Mouse (Mus musculus) embryonic facial prominence, embryonic 14.5 days (tissue): ENCODE data around the gene Babam2. TPM values are rescaled to one million over a fixed set of nuclear protein-coding genes. Genes with fewer than 3 reads are reported as not detected.

ENCODE experiments used
- ATAC-seq: fragments of 200-750 bp; cut with Nextera tagmentation; 2 replicates; pipeline ENCODE4 v1.8.0; 2017; ENCODE audit warnings: low read depth, moderate number of reproducible peaks, moderate TSS enrichment
- DNase-seq: peaks from one replicate; pipeline ENCODE4 v3.0.0-alpha.2; 2015; ENCODE audit warnings: low spot score
- H3K27ac ChIP-seq: fragments of 300-500 bp; sonication (generic); replicated peaks from 2 replicates; pipeline ENCODE4 v1.5.1; 2014; ENCODE audit warnings: low read depth, mild to moderate bottlenecking, low read length, moderate library complexity
- H3K27me3 ChIP-seq: fragments of 300-500 bp; sonication (generic); replicated peaks from 2 replicates; pipeline ENCODE4 v1.6.1; 2014; ENCODE audit warnings: low read length; ENCODE audit not compliant: control insufficient read depth, insufficient read depth
- H3K36me3 ChIP-seq: fragments of 300-500 bp; sonication (generic); 2 replicates; pipeline ENCODE4 v1.6.1; 2014; ENCODE audit warnings: low read length, mixed read lengths; ENCODE audit not compliant: control insufficient read depth, insufficient read depth
- H3K4me1 ChIP-seq: fragments of 300-500 bp; sonication (generic); 2 replicates; pipeline ENCODE4 v1.6.1; 2014; ENCODE audit warnings: antibody characterized with exemption, low read length; ENCODE audit not compliant: control insufficient read depth, insufficient read depth
- H3K4me2 ChIP-seq: fragments of 300-500 bp; sonication (generic); 2 replicates; pipeline ENCODE4 v1.6.1; 2014; ENCODE audit warnings: low read depth, mild to moderate bottlenecking, low read length, moderate library complexity, mixed read lengths
- H3K4me3 ChIP-seq: fragments of 300-500 bp; sonication (generic); 2 replicates; pipeline ENCODE4 v1.5.1; 2014; ENCODE audit warnings: low read depth, mild to moderate bottlenecking, low read length
- H3K9ac ChIP-seq: fragments of 300-500 bp; sonication (generic); 2 replicates; pipeline ENCODE4 v1.6.1; 2014; ENCODE audit warnings: low read depth, mild to moderate bottlenecking, low read length, moderate library complexity, mixed read lengths
- H3K9me3 ChIP-seq: fragments of 300-500 bp; sonication (generic); 2 replicates; pipeline ENCODE4 v1.6.1; 2016; ENCODE audit warnings: low read length; ENCODE audit not compliant: control insufficient read depth
- WGBS: fragments of 180-500 bp; shearing (Covaris S2); extraction: QIAGEN DNeasy Blood & Tissue Kit; methylation state at CpG from one replicate; pipeline ENCODE4 v1.1.7; 2014; 5-methylcytosine and 5-hydroxymethylcytosine counted together
- polyA plus RNA-seq: library from polyadenylated mRNA; unstranded; fragments of >200 nt; fragmentation: Nextera tagmentation; extraction: Ambion mirVana; gene quantifications from 2 replicates; pipeline ENCODE4 v1.2.1, GENCODE M21; 2014

Gene Babam2
- polyA plus RNA-seq, 1 experiment from 2014 or later = 37.6 TPM

DNA sequence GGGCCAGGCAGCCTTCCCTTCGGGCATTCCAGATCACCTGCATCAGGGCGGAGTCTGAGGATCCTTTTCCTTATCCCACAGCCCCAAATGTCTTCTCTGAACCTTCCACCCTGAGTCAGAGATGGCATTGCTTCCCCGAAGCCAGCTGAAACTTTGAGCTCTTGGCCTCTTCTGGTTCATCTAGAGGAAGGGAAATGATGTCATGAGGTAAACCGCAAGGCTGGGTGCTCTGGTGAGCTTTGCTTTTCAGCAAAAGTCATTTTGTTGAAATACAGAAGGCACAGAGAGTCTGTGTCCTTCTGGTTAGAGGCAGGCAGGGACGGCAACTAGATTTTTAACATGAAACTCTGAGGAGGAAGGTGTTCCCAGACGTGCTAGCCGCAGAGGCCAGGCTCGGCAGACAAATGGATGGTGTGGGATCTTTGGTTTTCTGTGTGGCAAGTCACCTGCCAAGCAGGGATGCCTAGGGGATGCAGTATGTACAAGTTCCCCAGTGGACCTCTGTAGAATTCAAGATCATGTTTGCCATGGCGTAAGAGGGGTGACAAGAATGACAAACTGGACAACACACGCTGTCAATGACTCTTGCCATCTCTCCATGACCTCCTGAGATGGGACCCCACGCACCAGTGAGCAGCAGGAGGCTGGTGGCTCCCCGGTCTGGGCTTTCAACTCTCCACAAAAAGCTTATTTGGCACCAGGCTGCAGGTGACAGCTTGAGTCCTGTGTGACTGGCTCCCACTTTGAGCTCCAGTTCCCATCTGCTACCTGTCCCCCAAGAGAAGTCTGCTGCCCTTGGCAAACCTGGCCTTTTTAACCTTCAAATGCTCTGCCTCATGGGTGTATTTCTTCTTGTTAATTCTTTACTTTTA lies 406.9 kb downstream of the Babam2 start:
- Histone ChIP-seq H3K36me3 (no peaks in the 10 kb centered on the region), H3K4me2 (no peak overlapping the region), H3K9ac (no peak overlapping the region), H3K27me3 (no peaks in the 10 kb centered on the region), H3K27ac (no peak overlapping the region), H3K4me3 (no peak overlapping the region), H3K4me1 (peaks cover 26% of the 10 kb centered on the region), H3K9me3 (no peaks in the 10 kb centered on the region)
- 76% methylated on average over 12 of the region's 12 CpGs for WGBS
- DNase-seq (no peak), ATAC-seq (no peak)

DNA sequence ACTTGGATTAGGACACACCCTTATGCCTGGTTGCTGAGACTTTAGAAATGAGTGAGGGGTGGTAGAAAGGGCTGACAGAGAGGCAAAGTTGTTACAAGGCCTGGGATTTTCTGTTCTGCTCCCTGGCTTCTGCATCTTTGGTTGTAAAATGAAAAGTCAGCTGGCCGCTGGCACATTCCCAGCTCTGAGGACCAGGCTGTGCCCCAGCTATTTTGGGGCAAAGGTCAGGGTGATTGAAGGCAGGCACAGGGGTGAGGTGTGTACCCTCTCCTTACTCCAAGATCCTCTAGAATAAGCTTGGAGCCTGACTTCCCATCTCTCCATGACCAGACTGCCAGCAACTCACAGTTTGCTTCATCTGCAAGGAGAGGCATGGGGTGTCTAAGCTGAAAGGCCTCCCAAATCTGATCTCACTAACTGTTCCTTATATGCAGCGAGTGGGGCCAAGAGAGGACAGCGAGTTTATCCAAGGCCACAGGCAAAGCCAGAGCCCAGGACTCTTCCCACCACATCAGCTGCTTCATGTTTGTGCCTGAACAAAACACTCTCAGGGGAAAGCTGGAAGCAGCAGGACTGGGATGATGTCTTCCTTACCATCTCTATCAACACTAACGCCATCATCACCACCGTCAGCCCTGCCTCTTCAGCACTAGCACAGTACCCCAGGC lies 409.1 kb downstream of the Babam2 start:
- H3K4me1 ChIP-seq = peaks cover 16% of the 10 kb centered on the region
- H3K4me3 ChIP-seq = no peak overlapping the region
- no peak for DNase-seq
- no peaks in the 10 kb centered on the region for H3K9me3 ChIP-seq
- no peak overlapping the region for H3K27ac ChIP-seq
- no peak overlapping the region for H3K9ac ChIP-seq
- H3K4me2 ChIP-seq = no peak overlapping the region
- 86% methylated on average over 5 of the region's 5 CpGs for WGBS
- H3K36me3 ChIP-seq = no peaks in the 10 kb centered on the region
- ATAC-seq = no peak
- no peaks in the 10 kb centered on the region for H3K27me3 ChIP-seq

DNA sequence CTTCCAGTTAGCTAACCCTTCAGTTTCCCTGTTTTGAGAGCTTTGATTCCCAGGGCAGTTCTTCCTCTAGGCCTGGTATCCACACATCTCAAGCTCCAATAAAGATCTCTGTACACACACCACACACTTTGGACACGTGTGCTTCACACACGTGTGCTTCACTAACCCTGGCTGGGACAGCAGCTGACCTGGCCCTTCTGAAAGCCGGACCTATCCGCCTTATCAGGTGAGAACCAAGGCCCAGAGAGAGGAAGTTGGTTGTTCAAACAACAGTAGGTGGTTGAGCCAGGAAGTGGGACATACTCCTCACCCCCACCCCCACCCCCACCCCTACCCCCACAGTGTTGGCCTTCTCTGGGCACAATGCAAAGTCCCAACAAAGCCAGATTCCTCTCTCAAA lies 413.2 kb downstream of the Babam2 start:
- H3K4me1 ChIP-seq = no peaks in the 10 kb centered on the region
- H3K4me3 ChIP-seq = no peak overlapping the region
- DNase-seq = no peak
- H3K9me3 ChIP-seq = no peaks in the 10 kb centered on the region
- no peak overlapping the region for H3K4me2 ChIP-seq
- WGBS = 81% methylated on average over 4 of the region's 4 CpGs
- ATAC-seq = no peak
- H3K27me3 ChIP-seq = no peaks in the 10 kb centered on the region
- H3K27ac ChIP-seq = no peak overlapping the region
- H3K36me3 ChIP-seq = no peaks in the 10 kb centered on the region
- no peak overlapping the region for H3K9ac ChIP-seq

DNA sequence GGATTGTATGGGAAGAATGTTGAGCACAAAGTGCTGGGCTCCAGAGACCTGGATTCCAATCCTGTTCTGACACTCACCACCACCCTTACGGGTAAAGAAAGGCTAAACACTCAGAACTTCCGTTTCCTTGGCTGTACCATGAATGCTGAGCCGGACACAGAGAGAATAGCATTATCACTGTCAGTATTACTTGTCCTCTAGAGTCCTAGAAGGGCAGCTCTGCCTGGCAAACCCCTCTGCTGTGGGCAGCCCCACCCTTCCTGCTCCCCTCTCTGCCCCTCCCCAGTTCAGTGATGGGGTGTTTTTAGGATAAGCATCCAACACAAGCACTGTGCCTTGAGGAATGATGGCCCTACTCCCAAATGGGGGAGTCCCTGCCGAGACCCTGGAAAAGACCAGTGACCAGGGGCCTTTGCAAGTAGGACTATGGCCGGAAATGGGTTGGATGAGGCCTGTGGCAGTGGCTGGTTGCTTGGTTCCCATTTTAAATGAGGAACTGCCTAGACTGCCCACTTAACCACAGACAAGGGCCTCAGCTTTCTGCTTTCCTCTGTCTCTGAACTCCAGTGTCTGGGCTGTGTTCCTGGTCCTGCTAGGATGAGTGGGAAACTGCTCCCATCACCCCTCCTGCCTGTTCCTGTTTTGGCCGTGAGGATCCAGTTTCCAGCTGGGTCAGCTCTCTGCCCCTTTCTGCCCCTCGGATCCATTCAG lies 414.9 kb downstream of the Babam2 start:
- Histone ChIP-seq H3K9me3 (no peaks in the 10 kb centered on the region), H3K27me3 (no peaks in the 10 kb centered on the region), H3K4me1 (no peaks in the 10 kb centered on the region), H3K9ac (no peak overlapping the region), H3K36me3 (no peaks in the 10 kb centered on the region), H3K27ac (no peak overlapping the region), H3K4me2 (no peak overlapping the region), H3K4me3 (no peak overlapping the region)
- WGBS = 72% methylated on average over 7 of the region's 7 CpGs
- DNase-seq = no peak
- no peak for ATAC-seq

DNA sequence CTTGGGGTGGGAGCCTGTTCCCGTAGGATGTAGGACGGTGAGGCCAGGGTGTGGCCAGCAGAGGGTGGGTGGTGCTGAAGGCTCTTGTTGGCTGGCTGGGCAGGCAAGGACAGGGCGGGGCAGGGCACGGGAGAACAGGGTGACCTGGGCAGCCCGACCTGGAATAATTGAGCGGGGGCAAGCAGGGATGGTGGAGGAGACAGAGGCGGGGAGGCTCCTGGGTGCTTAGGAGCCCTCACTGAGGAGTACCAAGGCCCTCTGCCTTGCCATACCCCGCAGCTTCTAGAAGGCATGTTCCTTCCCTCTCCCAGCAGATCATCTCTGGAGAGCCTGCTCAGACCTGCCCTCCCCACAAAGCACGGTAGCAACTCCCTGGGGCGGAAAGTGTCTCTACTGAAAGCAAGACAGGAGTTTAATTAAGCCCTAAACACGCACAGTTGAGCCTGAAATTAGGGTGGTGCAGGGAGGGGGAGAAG lies 423.5 kb downstream of the Babam2 start:
- Histone ChIP-seq H3K27me3 (no peaks in the 10 kb centered on the region), H3K4me2 (no peak overlapping the region), H3K36me3 (no peaks in the 10 kb centered on the region), H3K9ac (no peak overlapping the region), H3K27ac (no peak overlapping the region), H3K4me3 (no peak overlapping the region), H3K4me1 (peaks cover 9% of the 10 kb centered on the region; the same call in 1 of the 2 replicates), H3K9me3 (no peaks in the 10 kb centered on the region)
- WGBS = 45% methylated on average over 11 of the region's 11 CpGs
- DNase-seq (peak; percentile 90), ATAC-seq (peak; percentile 84)

DNA sequence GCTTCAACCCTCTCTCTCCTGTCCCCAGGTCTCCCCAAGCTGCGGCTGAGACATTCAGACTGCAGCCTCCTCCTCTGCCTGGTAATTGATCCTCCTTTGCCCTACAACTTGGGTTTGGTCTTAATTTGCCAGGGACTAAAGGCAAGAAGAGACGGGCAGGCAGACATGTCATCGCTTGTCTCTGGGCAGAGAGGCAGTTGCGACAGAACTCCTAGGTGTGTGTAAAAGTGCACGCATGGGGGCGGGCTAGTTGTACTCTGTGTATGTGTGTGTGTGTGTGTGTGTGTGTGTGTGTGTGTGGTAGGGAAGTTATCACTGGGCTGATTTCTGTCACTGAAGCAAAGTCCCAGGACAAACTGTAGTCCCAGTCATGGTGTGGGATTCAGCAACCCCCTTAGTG lies 424.5 kb downstream of the Babam2 start:
- Histone ChIP-seq H3K4me1 (peaks cover 9% of the 10 kb centered on the region; the same call in 1 of the 2 replicates), H3K9ac (no peak overlapping the region), H3K27ac (peak overlapping the region; percentile 68; the same call in 1 of the 2 replicates), H3K36me3 (no peaks in the 10 kb centered on the region), H3K4me3 (no peak overlapping the region), H3K9me3 (no peaks in the 10 kb centered on the region), H3K27me3 (no peaks in the 10 kb centered on the region), H3K4me2 (peak overlapping the region; percentile 8; the same call in 1 of the 2 replicates)
- DNase-seq (peak; percentile 72), ATAC-seq (0 out of 2 replicates have a peak, but pooled peaks have one; percentile 20)
- 66% methylated on average over 6 of the region's 6 CpGs for WGBS

DNA sequence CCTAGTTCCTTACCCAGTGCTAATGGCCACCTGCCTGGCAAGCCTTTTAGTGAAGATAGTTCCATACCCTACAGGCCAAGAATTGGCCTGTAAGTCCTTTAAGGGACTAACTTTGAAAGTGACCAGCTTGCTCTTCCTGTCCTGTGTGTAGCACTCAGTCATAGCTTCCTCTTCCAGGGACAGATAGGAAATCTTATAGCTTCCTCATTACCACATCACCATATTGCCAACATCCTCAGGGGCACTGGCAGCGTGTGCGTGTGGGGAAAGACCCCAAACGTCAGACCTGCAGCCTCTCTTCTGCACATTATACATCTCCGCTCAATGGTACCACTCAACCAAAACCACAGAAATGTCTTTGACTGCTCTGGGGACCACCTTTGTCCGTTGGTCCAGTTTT lies 424.9 kb downstream of the Babam2 start:
- Histone ChIP-seq H3K4me2 (no peak overlapping the region), H3K27me3 (no peaks in the 10 kb centered on the region), H3K4me1 (peaks cover 9% of the 10 kb centered on the region; the same call in 1 of the 2 replicates), H3K4me3 (no peak overlapping the region), H3K36me3 (no peaks in the 10 kb centered on the region), H3K27ac (no peak overlapping the region), H3K9ac (no peak overlapping the region), H3K9me3 (no peaks in the 10 kb centered on the region)
- DNase-seq (no peak), ATAC-seq (no peak)
- 70% methylated on average over 5 of the region's 5 CpGs for WGBS

DNA sequence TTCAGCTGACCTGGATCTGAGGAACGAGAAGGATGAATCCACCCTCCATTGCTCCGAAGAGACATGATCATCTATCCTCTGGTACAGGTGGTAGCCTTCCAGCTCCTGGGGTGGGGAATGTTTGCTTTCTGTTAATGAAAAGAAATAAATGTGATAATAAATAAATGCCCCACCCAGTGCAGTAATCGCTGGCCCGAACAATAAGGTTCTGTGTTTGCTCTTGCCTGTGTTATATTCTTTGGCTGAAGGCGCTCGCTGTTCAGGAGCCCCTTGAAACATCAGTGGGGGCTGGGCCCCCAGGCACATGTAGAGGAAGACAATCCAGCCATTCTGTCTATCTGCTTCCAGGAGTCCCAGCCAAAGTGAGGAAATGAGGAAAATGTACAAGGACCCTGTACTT lies 427.5 kb downstream of the Babam2 start:
- DNase-seq (no peak), ATAC-seq (no peak)

More for the DNA sequence above, 427.5 kb downstream of the Babam2 start:
- no peaks in the 10 kb centered on the region for H3K36me3 ChIP-seq
- H3K9ac ChIP-seq = no peak overlapping the region
- no peaks in the 10 kb centered on the region for H3K27me3 ChIP-seq
- H3K4me1 ChIP-seq = peaks cover 7% of the 10 kb centered on the region; the same call in 1 of the 2 replicates
- H3K27ac ChIP-seq = no peak overlapping the region
- H3K4me2 ChIP-seq = no peak overlapping the region
- 63% methylated on average over 6 of the region's 6 CpGs for WGBS
- H3K9me3 ChIP-seq = no peaks in the 10 kb centered on the region
- no peak overlapping the region for H3K4me3 ChIP-seq
